Mouse (Mus musculus): ENCODE results near the gene Capg. TPM values are rescaled to one million over a fixed set of nuclear protein-coding genes. Genes with fewer than 3 reads are reported as not detected.

The Capg gene
- total RNA-seq, 2 experiments from 2014 or later: 8.1 to 10.5 TPM

- no peak for DNase-seq
Measured at GRCm38 (mm10) chr6:72607676-72608075, 63.5 kb downstream of the Capg start.

GRCm38 (mm10) chr6:72608662-72609184, 64.5 kb downstream of the Capg start:
- no peak for DNase-seq

- no peak for DNase-seq
Measured at GRCm38 (mm10) chr6:72610261-72610660, 66.1 kb downstream of the Capg start.

Other genes with a start within 250 kb of the Capg start
- not detected for gene Sftpb, start 239.8 kb upstream of the Capg start, total RNA-seq (2021)
- 10 to 100 TPM; 18.6 to 20.3 TPM for gene Usp39, start 199.2 kb upstream of the Capg start, total RNA-seq (2021)
- 10 to 100 TPM; 11.2 to 12.8 TPM for gene 0610030E20Rik, start 197.1 kb upstream of the Capg start, total RNA-seq (2021)
- gene Tmem150a, start 188.9 kb upstream of the Capg start, total RNA-seq (2021): 10 to 100 TPM; 14.8 to 17.3 TPM
- 10 to 100 TPM; 23.8 to 28.8 TPM for gene Rnf181, start 177.4 kb upstream of the Capg start, total RNA-seq (2021)
- 10 to 100 TPM; 97.2 to 99.9 TPM for gene Vamp5, start 163.9 kb upstream of the Capg start, total RNA-seq (2021)
- gene Vamp8, start 153.7 kb upstream of the Capg start, total RNA-seq (2021): 10 to 100 TPM; 44.2 to 49.7 TPM
- gene Ggcx, start 130.1 kb upstream of the Capg start, total RNA-seq (2021): 10 to 100 TPM; 12.3 to 16.4 TPM
- gene Mat2a, start 104.8 kb upstream of the Capg start, total RNA-seq (2021): 100 to 1,000 TPM; 113 to 118 TPM
- gene Sh2d6, start 22.7 kb upstream of the Capg start, total RNA-seq (2021): 1 to 10 TPM in 1 of 2 experiments, under 1 TPM in 1; 1.00 to 1.3 TPM
- gene Elmod3, start 54.0 kb downstream of the Capg start, total RNA-seq (2021): 1 to 10 TPM; 8.6 to 9.3 TPM
- gene Retsat, start 54.1 kb downstream of the Capg start, total RNA-seq (2021): 10 to 100 TPM; 55.9 to 73.4 TPM
- 10 to 100 TPM; 20.6 to 22.9 TPM for gene Tgoln1, start 72.6 kb downstream of the Capg start, total RNA-seq (2021)
- 1 to 10 TPM; 4.8 to 5.8 TPM for gene Tcf7l1, start 244.9 kb downstream of the Capg start, total RNA-seq (2021)